Mouse (Mus musculus): Measurements from ENCODE around the gene Klf12. TPM values are rescaled to one million over a fixed set of nuclear protein-coding genes. Genes with fewer than 3 reads are reported as not detected.

Gene Klf12
- total and polyA plus RNA-seq, 2 experiments from 2014 or later, result 26.7 to 61.1 TPM

- Histone ChIP-seq H3K36me3 (ENCODE audit: insufficient read depth, low read length) (no peaks in the 10 kb centered on the region), H3K27ac (ENCODE audit: low read depth, low read length) (no peak overlapping the region), H3K9ac (replicated peaks; ENCODE audit: low read length, poor library complexity, severe bottlenecking) (no peak overlapping the region), H3K9me3 (ENCODE audit: low read length) (no peaks in the 10 kb centered on the region), H3K4me3 (ENCODE audit: low read depth, low read length) (no peak overlapping the region), H3K27me3 (ENCODE audit: insufficient read depth, low read length) (no peaks in the 10 kb centered on the region), H3K4me2 (ENCODE audit: low read depth, low read length, poor library complexity, severe bottlenecking) (no peak overlapping the region), H3K4me1 (ENCODE audit: insufficient read depth, low read length) (no peaks in the 10 kb centered on the region)
- TF ChIP-seq CTCF (IDR thresholded peaks at IDR 0.05), result no peak
- 95% methylated on average over 3 of the region's 3 CpGs for WGBS
- DNase-seq (ENCODE audit: low spot score) (no peak), ATAC-seq (ENCODE audit: low FRiP score) (no peak)
Measured at GRCm38 (mm10) chr14:99900902-99901301, 383.6 kb downstream of the Klf12 start.

- no peak for TF ChIP-seq CTCF (IDR thresholded peaks at IDR 0.05)
- Histone ChIP-seq H3K9me3 (ENCODE audit: low read length) (no peaks in the 10 kb centered on the region), H3K27me3 (ENCODE audit: insufficient read depth, low read length) (no peaks in the 10 kb centered on the region), H3K27ac (ENCODE audit: low read depth, low read length) (no peak overlapping the region), H3K9ac (replicated peaks; ENCODE audit: low read length, poor library complexity, severe bottlenecking) (no peak overlapping the region), H3K4me1 (ENCODE audit: insufficient read depth, low read length) (no peaks in the 10 kb centered on the region), H3K4me2 (ENCODE audit: low read depth, low read length, poor library complexity, severe bottlenecking) (no peak overlapping the region), H3K36me3 (ENCODE audit: insufficient read depth, low read length) (no peaks in the 10 kb centered on the region), H3K4me3 (ENCODE audit: low read depth, low read length) (no peak overlapping the region)
- ATAC-seq (ENCODE audit: low FRiP score), result no peak
- WGBS, result 72% methylated on average over 3 of the region's 3 CpGs
- DNase-seq (ENCODE audit: low spot score), result no peak
Measured at GRCm38 (mm10) chr14:99898861-99899260, 385.6 kb downstream of the Klf12 start.

GRCm38 (mm10) chr14:99894708-99895383 lies 389.6 kb downstream of the Klf12 start:
- H3K27ac ChIP-seq (ENCODE audit: low read depth, low read length), result no peak overlapping the region
- 17% methylated on average over 7 of the region's 7 CpGs for WGBS

DNA sequence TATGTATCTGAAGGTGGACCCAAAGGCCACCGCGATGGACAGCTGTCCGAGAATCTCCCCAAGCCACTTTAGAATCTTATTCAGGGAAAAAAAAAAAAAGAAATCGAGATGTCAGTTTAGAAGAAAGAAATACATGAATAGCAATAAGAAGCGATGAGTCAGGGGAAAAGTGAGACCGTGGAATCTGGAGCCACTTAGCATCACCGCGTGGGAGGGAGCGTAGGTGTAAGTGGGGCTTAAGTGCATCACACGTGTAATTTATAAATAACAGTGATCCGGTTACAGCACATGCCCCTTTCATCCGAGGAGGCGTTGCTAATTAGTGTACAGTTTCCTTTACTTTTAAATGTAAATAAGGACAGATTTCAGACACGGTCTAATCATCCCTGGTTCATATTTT lies 390.4 kb downstream of the Klf12 start:
- Histone ChIP-seq H3K36me3 (ENCODE audit: insufficient read depth, low read length) (no peaks in the 10 kb centered on the region), H3K27me3 (ENCODE audit: insufficient read depth, low read length) (no peaks in the 10 kb centered on the region), H3K9me3 (ENCODE audit: low read length) (no peaks in the 10 kb centered on the region), H3K27ac (ENCODE audit: low read depth, low read length) (no peak overlapping the region), H3K4me3 (ENCODE audit: low read depth, low read length) (no peak overlapping the region), H3K4me1 (ENCODE audit: insufficient read depth, low read length) (no peaks in the 10 kb centered on the region), H3K9ac (replicated peaks; ENCODE audit: low read length, poor library complexity, severe bottlenecking) (no peak overlapping the region), H3K4me2 (ENCODE audit: low read depth, low read length, poor library complexity, severe bottlenecking) (no peak overlapping the region)
- no peak for TF ChIP-seq CTCF (IDR thresholded peaks at IDR 0.05)
- ATAC-seq (ENCODE audit: low FRiP score), result no peak
- DNase-seq (ENCODE audit: low spot score), result no peak
- WGBS, result 67% methylated on average over 14 of the region's 14 CpGs

More at GRCm38 (mm10) chr14:99894708-99895383, 389.6 kb downstream of the Klf12 start:
- Histone ChIP-seq H3K27me3 (ENCODE audit: insufficient read depth, low read length) (no peaks in the 10 kb centered on the region), H3K4me3 (ENCODE audit: low read depth, low read length) (no peak overlapping the region), H3K4me2 (ENCODE audit: low read depth, low read length, poor library complexity, severe bottlenecking) (no peak overlapping the region), H3K36me3 (ENCODE audit: insufficient read depth, low read length) (no peaks in the 10 kb centered on the region), H3K9ac (replicated peaks; ENCODE audit: low read length, poor library complexity, severe bottlenecking) (no peak overlapping the region), H3K4me1 (ENCODE audit: insufficient read depth, low read length) (no peaks in the 10 kb centered on the region), H3K9me3 (ENCODE audit: low read length) (no peaks in the 10 kb centered on the region)
- peak; percentile 91 for DNase-seq (ENCODE audit: low spot score)
- ATAC-seq (ENCODE audit: low FRiP score), result peak; percentile 58; the same call in 1 of the 2 replicates
- peak; percentile 98 for TF ChIP-seq CTCF (IDR thresholded peaks at IDR 0.05)

DNA sequence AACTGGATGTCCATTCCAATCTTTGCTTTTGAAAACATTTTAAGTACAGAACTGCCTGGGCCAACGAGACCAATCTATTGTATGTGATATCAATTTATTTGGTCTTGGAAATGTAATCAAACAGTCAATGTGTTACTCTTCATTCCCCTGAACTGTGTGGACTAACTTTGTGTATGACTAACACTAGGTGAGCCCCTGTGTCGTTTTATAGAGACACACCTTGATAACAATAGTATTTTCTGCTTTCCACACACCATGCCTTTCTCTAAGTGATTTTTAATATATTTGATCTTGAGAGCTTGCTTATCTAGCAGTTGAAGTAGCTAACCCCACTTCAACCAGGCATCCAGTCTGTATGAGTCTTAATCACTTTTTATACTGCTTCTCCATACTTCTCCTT lies 398.0 kb downstream of the Klf12 start:
- H3K9me3 ChIP-seq (ENCODE audit: low read length), result no peaks in the 10 kb centered on the region
- H3K4me2 ChIP-seq (ENCODE audit: low read depth, low read length, poor library complexity, severe bottlenecking), result no peak overlapping the region
- ATAC-seq (ENCODE audit: low FRiP score) (no peak), DNase-seq (ENCODE audit: low spot score) (no peak)
- no peaks in the 10 kb centered on the region for H3K36me3 ChIP-seq (ENCODE audit: insufficient read depth, low read length)
- no peak overlapping the region for H3K9ac ChIP-seq (replicated peaks; ENCODE audit: low read length, poor library complexity, severe bottlenecking)
- TF ChIP-seq CTCF (IDR thresholded peaks at IDR 0.05), result no peak
- no peaks in the 10 kb centered on the region for H3K27me3 ChIP-seq (ENCODE audit: insufficient read depth, low read length)
- H3K4me1 ChIP-seq (ENCODE audit: insufficient read depth, low read length), result no peaks in the 10 kb centered on the region
- no peak overlapping the region for H3K27ac ChIP-seq (ENCODE audit: low read depth, low read length)
- WGBS, result 90% methylated on average over 2 of the region's 2 CpGs
- no peak overlapping the region for H3K4me3 ChIP-seq (ENCODE audit: low read depth, low read length)

GRCm38 (mm10) chr14:99885562-99885961 lies 398.9 kb downstream of the Klf12 start:
- no peak for DNase-seq (ENCODE audit: low spot score)
- H3K4me2 ChIP-seq (ENCODE audit: low read depth, low read length, poor library complexity, severe bottlenecking), result no peak overlapping the region
- WGBS, result 75% methylated on average over 2 of the region's 2 CpGs
- no peaks in the 10 kb centered on the region for H3K36me3 ChIP-seq (ENCODE audit: insufficient read depth, low read length)
- no peak for ATAC-seq (ENCODE audit: low FRiP score)
- no peak overlapping the region for H3K9ac ChIP-seq (replicated peaks; ENCODE audit: low read length, poor library complexity, severe bottlenecking)
- H3K4me3 ChIP-seq (ENCODE audit: low read depth, low read length), result no peak overlapping the region
- no peaks in the 10 kb centered on the region for H3K27me3 ChIP-seq (ENCODE audit: insufficient read depth, low read length)
- no peaks in the 10 kb centered on the region for H3K9me3 ChIP-seq (ENCODE audit: low read length)
- H3K4me1 ChIP-seq (ENCODE audit: insufficient read depth, low read length), result no peaks in the 10 kb centered on the region
- no peak for TF ChIP-seq CTCF (IDR thresholded peaks at IDR 0.05)
- H3K27ac ChIP-seq (ENCODE audit: low read depth, low read length), result no peak overlapping the region
